Mouse (Mus musculus) stomach, embryonic 15.5 days (tissue): ENCODE results near the gene Bms1. TPM values are rescaled to one million over a fixed set of nuclear protein-coding genes. Genes with fewer than 3 reads are reported as not detected.

Source experiments
- ATAC-seq: fragments of 200-750 bp; cut with Nextera tagmentation; 2 replicates; pipeline ENCODE4 v1.8.0; 2017; ENCODE audit warnings: low read depth, moderate number of reproducible peaks, moderate TSS enrichment; ENCODE audit not compliant: insufficient read depth, low FRiP score
- H3K27ac ChIP-seq: fragments of 300-500 bp; sonication (generic); 2 replicates; pipeline ENCODE4 v1.5.1; 2015; ENCODE audit warnings: mild to moderate bottlenecking, inconsistent platforms
- H3K27me3 ChIP-seq: fragments of 300-500 bp; sonication (generic); replicated peaks from 2 replicates; pipeline ENCODE4 v1.6.1; 2015; ENCODE audit warnings: inconsistent platforms
- H3K36me3 ChIP-seq: fragments of 300-500 bp; sonication (generic); 2 replicates; pipeline ENCODE4 v1.6.1; 2015; ENCODE audit warnings: inconsistent platforms
- H3K4me1 ChIP-seq: fragments of 300-500 bp; sonication (generic); 2 replicates; pipeline ENCODE4 v1.6.1; 2015; ENCODE audit warnings: inconsistent platforms
- H3K4me2 ChIP-seq: fragments of 300-500 bp; sonication (generic); 2 replicates; pipeline ENCODE4 v1.6.1; 2015; ENCODE audit warnings: mild to moderate bottlenecking, inconsistent platforms
- H3K4me3 ChIP-seq: fragments of 300-500 bp; sonication (generic); replicated peaks from 2 replicates; pipeline ENCODE4 v1.5.1; 2015; ENCODE audit warnings: inconsistent platforms
- H3K9ac ChIP-seq: fragments of 300-500 bp; sonication (generic); 2 replicates; pipeline ENCODE4 v1.6.1; 2015; ENCODE audit warnings: inconsistent platforms
- H3K9me3 ChIP-seq: fragments of 300-500 bp; sonication (generic); 2 replicates; pipeline ENCODE4 v1.6.1; 2016; ENCODE audit warnings: inconsistent platforms
- WGBS: fragments of 180-500 bp; shearing (Covaris S2); methylation state at CpG from one replicate; pipeline ENCODE4 v1.1.7; 2015; 5-methylcytosine and 5-hydroxymethylcytosine counted together
- polyA plus RNA-seq: library from polyadenylated mRNA; unstranded; fragments of >200 nt; fragmentation: Nextera tagmentation; extraction: Ambion mirVana; gene quantifications from 2 replicates; pipeline ENCODE4 v1.2.1, GENCODE M21; 2015

Bms1 gene
- polyA plus RNA-seq, 1 experiment from 2014 or later = 28.0 TPM

- no peak overlapping the region for H3K9ac ChIP-seq
- WGBS = 85% methylated on average over 4 of the region's 4 CpGs
- ATAC-seq = no peak
Observed at GRCm38 (mm10) chr6:118381234-118381633, 38.0 kb downstream of the Bms1 start.

GRCm38 (mm10) chr6:118380630-118381029 lies 38.6 kb downstream of the Bms1 start:
- no peak overlapping the region for H3K9ac ChIP-seq
- no peak overlapping the region for H3K4me3 ChIP-seq
- H3K27ac ChIP-seq = no peak overlapping the region
- 49% methylated on average over 3 of the region's 3 CpGs for WGBS
- no peaks in the 10 kb centered on the region for H3K4me1 ChIP-seq
- ATAC-seq = no peak
- H3K9me3 ChIP-seq = no peaks in the 10 kb centered on the region
- 0 out of 2 replicates have a peak, but pooled peaks cover 4% of the 10 kb centered on the region for H3K27me3 ChIP-seq
- no peak overlapping the region for H3K4me2 ChIP-seq
- peaks cover 16% of the 10 kb centered on the region for H3K36me3 ChIP-seq

More at GRCm38 (mm10) chr6:118381234-118381633, 38.0 kb downstream of the Bms1 start:
- Histone ChIP-seq H3K27me3 (0 out of 2 replicates have a peak, but pooled peaks cover 2% of the 10 kb centered on the region), H3K4me3 (no peak overlapping the region), H3K4me1 (no peaks in the 10 kb centered on the region), H3K36me3 (peaks cover 16% of the 10 kb centered on the region), H3K4me2 (no peak overlapping the region), H3K9me3 (no peaks in the 10 kb centered on the region), H3K27ac (no peak overlapping the region)

GRCm38 (mm10) chr6:118379451-118380167 lies 39.7 kb downstream of the Bms1 start:
- no peaks in the 10 kb centered on the region for H3K9me3 ChIP-seq
- H3K4me1 ChIP-seq = no peaks in the 10 kb centered on the region
- H3K4me3 ChIP-seq = no peak overlapping the region
- no peak overlapping the region for H3K9ac ChIP-seq
- no peak overlapping the region for H3K27ac ChIP-seq
- ATAC-seq = no peak
- no peak overlapping the region for H3K4me2 ChIP-seq
- H3K27me3 ChIP-seq = 0 out of 2 replicates have a peak, but pooled peaks cover 6% of the 10 kb centered on the region
- 31% methylated on average over 20 of the region's 20 CpGs for WGBS
- peaks cover 16% of the 10 kb centered on the region for H3K36me3 ChIP-seq

GRCm38 (mm10) chr6:118377611-118378010 lies 41.7 kb downstream of the Bms1 start:
- Histone ChIP-seq H3K36me3 (0 out of 2 replicates have a peak, but pooled peaks cover under 1% of the 10 kb centered on the region), H3K9me3 (no peaks in the 10 kb centered on the region), H3K9ac (no peak overlapping the region), H3K4me1 (no peaks in the 10 kb centered on the region), H3K27ac (no peak overlapping the region), H3K4me2 (no peak overlapping the region), H3K27me3 (0 out of 2 replicates have a peak, but pooled peaks cover 13% of the 10 kb centered on the region), H3K4me3 (no peak overlapping the region)
- 56% methylated on average over 8 of the region's 10 CpGs for WGBS
- ATAC-seq = no peak

DNA sequence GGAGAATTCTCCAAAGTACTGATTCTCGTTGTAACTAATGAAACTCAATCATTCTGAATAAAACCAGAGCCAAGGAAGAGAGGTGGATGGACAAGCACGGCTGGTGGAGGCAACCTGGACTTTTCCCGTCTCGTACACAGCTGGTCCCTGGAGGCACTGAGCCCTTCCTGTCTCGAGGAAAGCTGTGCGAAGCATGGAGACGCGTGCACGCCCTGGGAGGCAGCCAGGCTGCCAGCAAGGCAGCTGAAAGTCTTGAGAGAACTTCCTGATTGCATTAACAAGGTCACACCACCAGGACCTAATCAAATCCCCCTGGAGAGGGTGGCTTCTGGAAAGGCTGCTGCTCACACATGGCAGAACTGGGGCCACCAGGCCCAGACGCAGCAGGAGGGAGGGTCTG lies 43.3 kb downstream of the Bms1 start:
- Histone ChIP-seq H3K4me1 (no peaks in the 10 kb centered on the region), H3K27me3 (0 out of 2 replicates have a peak, but pooled peaks cover 13% of the 10 kb centered on the region), H3K9ac (no peak overlapping the region), H3K4me3 (no peak overlapping the region), H3K27ac (no peak overlapping the region), H3K36me3 (no peaks in the 10 kb centered on the region), H3K9me3 (no peaks in the 10 kb centered on the region), H3K4me2 (no peak overlapping the region)
- WGBS = 27% methylated on average over 10 of the region's 10 CpGs
- no peak for ATAC-seq

GRCm38 (mm10) chr6:118375457-118375856 lies 43.8 kb downstream of the Bms1 start:
- no peak overlapping the region for H3K9ac ChIP-seq
- H3K36me3 ChIP-seq = no peaks in the 10 kb centered on the region
- H3K4me3 ChIP-seq = no peak overlapping the region
- 0 out of 2 replicates have a peak, but pooled peaks cover 13% of the 10 kb centered on the region for H3K27me3 ChIP-seq
- no peak for ATAC-seq
- H3K4me1 ChIP-seq = no peaks in the 10 kb centered on the region
- no peak overlapping the region for H3K27ac ChIP-seq
- H3K9me3 ChIP-seq = no peaks in the 10 kb centered on the region
- no peak overlapping the region for H3K4me2 ChIP-seq
- WGBS = 39% methylated on average over 3 of the region's 3 CpGs

DNA sequence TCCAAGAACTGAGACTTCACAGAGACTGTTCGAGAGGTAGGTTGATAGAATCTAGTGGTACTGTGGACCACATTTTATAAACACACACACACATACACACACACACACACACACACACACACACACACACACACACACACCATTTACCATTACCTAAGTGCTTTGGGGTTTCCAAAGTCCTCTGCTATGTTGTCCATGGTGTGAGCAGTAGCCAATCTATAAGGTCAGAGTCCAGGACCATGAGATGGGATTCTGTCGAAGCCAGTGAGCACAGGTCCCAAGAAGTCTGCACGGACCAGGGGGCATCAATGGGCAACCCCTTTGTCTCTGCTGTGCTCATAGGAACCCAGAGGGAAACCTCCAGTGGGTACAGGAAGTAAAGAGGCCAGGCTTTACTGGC lies 44.2 kb downstream of the Bms1 start:
- Histone ChIP-seq H3K4me2 (no peak overlapping the region), H3K27ac (no peak overlapping the region), H3K9me3 (no peaks in the 10 kb centered on the region), H3K36me3 (no peaks in the 10 kb centered on the region), H3K27me3 (0 out of 2 replicates have a peak, but pooled peaks cover 13% of the 10 kb centered on the region), H3K4me3 (no peak overlapping the region), H3K4me1 (no peaks in the 10 kb centered on the region), H3K9ac (no peak overlapping the region)
- ATAC-seq = no peak
- 78% methylated on average over 3 of the region's 3 CpGs for WGBS

DNA sequence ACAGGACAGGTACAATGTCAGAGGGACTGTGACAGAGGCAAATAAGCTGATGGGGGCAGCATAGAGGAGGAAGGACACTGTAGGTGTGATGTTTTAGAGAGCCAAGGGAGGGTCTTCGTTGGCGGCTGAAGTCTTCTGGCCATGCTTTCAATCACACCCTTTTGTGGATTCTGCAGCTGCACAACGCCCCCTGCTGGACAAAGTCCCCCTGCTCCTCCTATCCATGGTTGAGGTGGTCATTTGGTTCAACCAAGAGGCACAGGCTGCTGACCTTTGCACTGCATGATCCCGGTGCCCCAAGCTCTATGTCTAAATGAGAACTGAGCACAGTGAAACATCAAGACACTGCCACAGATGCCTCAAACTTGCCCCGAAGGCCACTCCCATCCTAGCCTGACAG lies 46.0 kb downstream of the Bms1 start:
- Histone ChIP-seq H3K9ac (no peak overlapping the region), H3K4me1 (no peaks in the 10 kb centered on the region), H3K9me3 (no peaks in the 10 kb centered on the region), H3K36me3 (no peaks in the 10 kb centered on the region), H3K4me3 (no peak overlapping the region), H3K27ac (no peak overlapping the region), H3K27me3 (0 out of 2 replicates have a peak, but pooled peaks cover 13% of the 10 kb centered on the region), H3K4me2 (no peak overlapping the region)
- no peak for ATAC-seq
- 38% methylated on average over 5 of the region's 5 CpGs for WGBS

GRCm38 (mm10) chr6:118372794-118373193 lies 46.5 kb downstream of the Bms1 start:
- Histone ChIP-seq H3K27me3 (0 out of 2 replicates have a peak, but pooled peaks cover 13% of the 10 kb centered on the region), H3K4me1 (no peaks in the 10 kb centered on the region), H3K4me2 (no peak overlapping the region), H3K27ac (no peak overlapping the region), H3K36me3 (no peaks in the 10 kb centered on the region), H3K9me3 (no peaks in the 10 kb centered on the region), H3K4me3 (no peak overlapping the region), H3K9ac (no peak overlapping the region)
- no peak for ATAC-seq
- 60% methylated on average over 5 of the region's 5 CpGs for WGBS

GRCm38 (mm10) chr6:118367502-118367901 lies 51.8 kb downstream of the Bms1 start:
- no peak overlapping the region for H3K4me3 ChIP-seq
- H3K27me3 ChIP-seq = no peaks in the 10 kb centered on the region
- no peaks in the 10 kb centered on the region for H3K9me3 ChIP-seq
- no peak overlapping the region for H3K27ac ChIP-seq
- 80% methylated on average over 7 of the region's 7 CpGs for WGBS
- H3K9ac ChIP-seq = no peak overlapping the region
- ATAC-seq = no peak
- H3K4me1 ChIP-seq = no peaks in the 10 kb centered on the region
- H3K4me2 ChIP-seq = no peak overlapping the region
- H3K36me3 ChIP-seq = no peaks in the 10 kb centered on the region

- no peaks in the 10 kb centered on the region for H3K27me3 ChIP-seq
- H3K27ac ChIP-seq = no peak overlapping the region
- H3K4me1 ChIP-seq = no peaks in the 10 kb centered on the region
- H3K9me3 ChIP-seq = no peaks in the 10 kb centered on the region
- H3K9ac ChIP-seq = no peak overlapping the region
- no peak overlapping the region for H3K4me2 ChIP-seq
- H3K4me3 ChIP-seq = no peak overlapping the region
- 52% methylated on average over 3 of the region's 3 CpGs for WGBS
- no peaks in the 10 kb centered on the region for H3K36me3 ChIP-seq
- no peak for ATAC-seq
Observed at GRCm38 (mm10) chr6:118366196-118366595, 53.1 kb downstream of the Bms1 start.

GRCm38 (mm10) chr6:118365781-118366180 lies 53.5 kb downstream of the Bms1 start:
- Histone ChIP-seq H3K4me2 (no peak overlapping the region), H3K4me3 (no peak overlapping the region), H3K9me3 (no peaks in the 10 kb centered on the region), H3K9ac (no peak overlapping the region), H3K27ac (no peak overlapping the region), H3K27me3 (no peaks in the 10 kb centered on the region), H3K36me3 (no peaks in the 10 kb centered on the region), H3K4me1 (no peaks in the 10 kb centered on the region)
- no peak for ATAC-seq
